Mouse (Mus musculus) embryonic facial prominence, embryonic 13.5 days (tissue): Measurements from ENCODE around the gene Peg10. TPM values are rescaled to one million over a fixed set of nuclear protein-coding genes. Genes with fewer than 3 reads are reported as not detected.

Source experiments
- ATAC-seq: fragments of 200-750 bp; cut with Nextera tagmentation; 2 replicates; pipeline ENCODE4 v1.8.0; 2017; ENCODE audit warnings: low read depth; ENCODE audit not compliant: insufficient number of reproducible peaks, insufficient read depth, low FRiP score, low TSS enrichment
- H3K27ac ChIP-seq: fragments of 300-500 bp; sonication (generic); 2 replicates; pipeline ENCODE4 v1.5.1; 2015; ENCODE audit warnings: moderate library complexity, mild to moderate bottlenecking, inconsistent platforms
- H3K27me3 ChIP-seq: fragments of 300-500 bp; sonication (generic); 2 replicates; pipeline ENCODE4 v1.6.1; 2015; ENCODE audit warnings: mild to moderate bottlenecking, inconsistent platforms
- H3K36me3 ChIP-seq: fragments of 300-500 bp; sonication (generic); 2 replicates; pipeline ENCODE4 v1.6.1; 2015; ENCODE audit warnings: mild to moderate bottlenecking, inconsistent platforms
- H3K4me1 ChIP-seq: fragments of 300-500 bp; sonication (generic); 2 replicates; pipeline ENCODE4 v1.6.1; 2015; ENCODE audit warnings: inconsistent platforms
- H3K4me2 ChIP-seq: fragments of 300-500 bp; sonication (generic); 2 replicates; pipeline ENCODE4 v1.6.1; 2015; ENCODE audit warnings: moderate library complexity, mild to moderate bottlenecking, inconsistent platforms
- H3K4me3 ChIP-seq: fragments of 300-500 bp; sonication (generic); 2 replicates; pipeline ENCODE4 v1.5.1; 2015; ENCODE audit warnings: mild to moderate bottlenecking, inconsistent platforms
- H3K9ac ChIP-seq: fragments of 300-500 bp; sonication (generic); 2 replicates; pipeline ENCODE4 v1.6.1; 2015; ENCODE audit warnings: mild to moderate bottlenecking, inconsistent platforms
- H3K9me3 ChIP-seq: fragments of 300-500 bp; sonication (generic); 2 replicates; pipeline ENCODE4 v1.6.1; 2016; ENCODE audit warnings: inconsistent platforms
- WGBS: fragments of 180-500 bp; shearing (Covaris S2); methylation state at CpG from one replicate; pipeline ENCODE4 v1.1.7; 2015; ENCODE audit warnings: mixed read lengths; 5-methylcytosine and 5-hydroxymethylcytosine counted together
- polyA plus RNA-seq: library from polyadenylated mRNA; unstranded; fragments of >200 nt; fragmentation: Nextera tagmentation; extraction: Ambion mirVana; gene quantifications from 2 replicates; pipeline ENCODE4 v1.2.1, GENCODE M21; 2015

Peg10 gene
- polyA plus RNA-seq, 1 experiment from 2014 or later: 7.8 TPM

- Histone ChIP-seq H3K9me3 (no peaks in the 10 kb centered on the region), H3K27me3 (no peaks in the 10 kb centered on the region), H3K9ac (no peak overlapping the region), H3K27ac (no peak overlapping the region; the same call in 1 of the 2 replicates), H3K36me3 (no peaks in the 10 kb centered on the region), H3K4me2 (no peak overlapping the region), H3K4me1 (peaks cover 16% of the 10 kb centered on the region), H3K4me3 (no peak overlapping the region)
- no peak for ATAC-seq
- 64% methylated on average over 8 of the region's 8 CpGs for WGBS
These were observed 13.9 kb upstream of the Peg10 start for GRCm38 (mm10) chr6:4733208-4733607.

- Histone ChIP-seq H3K27me3 (no peaks in the 10 kb centered on the region), H3K9me3 (no peaks in the 10 kb centered on the region), H3K9ac (no peak overlapping the region), H3K36me3 (no peaks in the 10 kb centered on the region), H3K27ac (no peak overlapping the region), H3K4me1 (peaks cover 41% of the 10 kb centered on the region), H3K4me3 (no peak overlapping the region), H3K4me2 (no peak overlapping the region)
- ATAC-seq: no peak
- 84% methylated on average over 9 of the region's 9 CpGs for WGBS
These were observed 10.7 kb upstream of the Peg10 start for GRCm38 (mm10) chr6:4736372-4736771.

- 33% methylated on average over 11 of the region's 11 CpGs for WGBS
- H3K4me3 ChIP-seq: no peak overlapping the region
- H3K4me2 ChIP-seq: no peak overlapping the region
- no peak for ATAC-seq
- peaks cover 38% of the 10 kb centered on the region for H3K4me1 ChIP-seq
- no peak overlapping the region for H3K9ac ChIP-seq
- H3K9me3 ChIP-seq: no peaks in the 10 kb centered on the region
- H3K36me3 ChIP-seq: no peaks in the 10 kb centered on the region
- no peak overlapping the region for H3K27ac ChIP-seq
- H3K27me3 ChIP-seq: no peaks in the 10 kb centered on the region
These were observed 9.0 kb upstream of the Peg10 start for GRCm38 (mm10) chr6:4738034-4738629.

GRCm38 (mm10) chr6:4738717-4739116 is 8.4 kb upstream of the Peg10 start:
- H3K4me2 ChIP-seq: no peak overlapping the region
- 19% methylated on average over 2 of the region's 2 CpGs for WGBS

GRCm38 (mm10) chr6:4739522-4740355 is 7.4 kb upstream of the Peg10 start:
- peaks cover 36% of the 10 kb centered on the region for H3K4me1 ChIP-seq
- H3K9me3 ChIP-seq: no peaks in the 10 kb centered on the region
- H3K4me3 ChIP-seq: no peak overlapping the region
- H3K27me3 ChIP-seq: no peaks in the 10 kb centered on the region
- H3K4me2 ChIP-seq: peak overlapping the region; percentile 22
- H3K9ac ChIP-seq: no peak overlapping the region
- WGBS: 18% methylated on average over 13 of the region's 13 CpGs
- no peak overlapping the region for H3K27ac ChIP-seq
- no peaks in the 10 kb centered on the region for H3K36me3 ChIP-seq
- ATAC-seq: no peak

More at GRCm38 (mm10) chr6:4738717-4739116, 8.4 kb upstream of the Peg10 start:
- no peak overlapping the region for H3K4me3 ChIP-seq
- H3K27ac ChIP-seq: no peak overlapping the region
- H3K4me1 ChIP-seq: peaks cover 36% of the 10 kb centered on the region
- H3K9me3 ChIP-seq: no peaks in the 10 kb centered on the region
- no peak for ATAC-seq
- no peaks in the 10 kb centered on the region for H3K27me3 ChIP-seq
- H3K9ac ChIP-seq: no peak overlapping the region
- no peaks in the 10 kb centered on the region for H3K36me3 ChIP-seq

GRCm38 (mm10) chr6:4740511-4740910 is 6.6 kb upstream of the Peg10 start:
- H3K9ac ChIP-seq: no peak overlapping the region
- no peaks in the 10 kb centered on the region for H3K9me3 ChIP-seq
- peaks cover 36% of the 10 kb centered on the region for H3K4me1 ChIP-seq
- H3K36me3 ChIP-seq: no peaks in the 10 kb centered on the region
- no peaks in the 10 kb centered on the region for H3K27me3 ChIP-seq
- no peak overlapping the region for H3K4me3 ChIP-seq
- WGBS: 16% methylated on average over 6 of the region's 6 CpGs
- H3K4me2 ChIP-seq: 0 out of 2 replicates have a peak overlapping the region, but pooled peaks have one; percentile 5
- ATAC-seq: peak; percentile 15; the same call in 1 of the 2 replicates
- 0 out of 2 replicates have a peak overlapping the region, but pooled peaks have one; percentile 52 for H3K27ac ChIP-seq

- H3K27ac ChIP-seq: peak overlapping the region; percentile 80
- H3K9me3 ChIP-seq: peaks cover 23% of the 10 kb centered on the region
- no peaks in the 10 kb centered on the region for H3K27me3 ChIP-seq
- peak overlapping the region; percentile 74 for H3K9ac ChIP-seq
- ATAC-seq: no peak
- H3K4me3 ChIP-seq: peak overlapping the region; percentile 53
- no peaks in the 10 kb centered on the region for H3K36me3 ChIP-seq
- H3K4me1 ChIP-seq: peaks cover 5% of the 10 kb centered on the region
- WGBS: 38% methylated on average over 22 of the region's 22 CpGs
- peak overlapping the region; percentile 58 for H3K4me2 ChIP-seq
These were observed 940 bp upstream of the Peg10 start for GRCm38 (mm10) chr6:4746036-4746695.

- no peak for ATAC-seq
- 57% methylated on average over 71 of the region's 71 CpGs for WGBS
- H3K4me3 ChIP-seq: peak overlapping the region; percentile 53
- peak overlapping the region; percentile 65 for H3K9ac ChIP-seq
- peak overlapping the region; percentile 58 for H3K4me2 ChIP-seq
- H3K9me3 ChIP-seq: peaks cover 23% of the 10 kb centered on the region
- no peaks in the 10 kb centered on the region for H3K27me3 ChIP-seq
- no peaks in the 10 kb centered on the region for H3K4me1 ChIP-seq
- H3K36me3 ChIP-seq: no peaks in the 10 kb centered on the region
- H3K27ac ChIP-seq: peak overlapping the region; percentile 75
These were observed 785 bp downstream of the Peg10 start for GRCm38 (mm10) chr6:4747677-4748505.

GRCm38 (mm10) chr6:4748506-4748961 is 1.4 kb downstream of the Peg10 start:
- Histone ChIP-seq H3K9ac (peak overlapping the region; percentile 65; the same call in 1 of the 2 replicates), H3K36me3 (no peaks in the 10 kb centered on the region), H3K4me3 (peak overlapping the region; percentile 53), H3K4me1 (no peaks in the 10 kb centered on the region), H3K27me3 (no peaks in the 10 kb centered on the region), H3K4me2 (peak overlapping the region; percentile 58), H3K9me3 (peaks cover 23% of the 10 kb centered on the region), H3K27ac (no peak overlapping the region; the same call in 1 of the 2 replicates)
- ATAC-seq: no peak
- 45% methylated on average over 15 of the region's 15 CpGs for WGBS

GRCm38 (mm10) chr6:4749091-4749490 is 2.0 kb downstream of the Peg10 start:
- Histone ChIP-seq H3K9ac (no peak overlapping the region), H3K36me3 (peaks cover 2% of the 10 kb centered on the region; the same call in 1 of the 2 replicates), H3K4me1 (no peaks in the 10 kb centered on the region), H3K4me2 (peak overlapping the region; percentile 58), H3K4me3 (peak overlapping the region; percentile 53), H3K27ac (no peak overlapping the region), H3K27me3 (no peaks in the 10 kb centered on the region), H3K9me3 (peaks cover 23% of the 10 kb centered on the region)
- WGBS: 51% methylated on average over 22 of the region's 22 CpGs
- ATAC-seq: peak; percentile 91; the same call in 1 of the 2 replicates

GRCm38 (mm10) chr6:4751355-4751754 is 4.2 kb downstream of the Peg10 start:
- no peak for ATAC-seq

More at GRCm38 (mm10) chr6:4751355-4751754, 4.2 kb downstream of the Peg10 start:
- no peak overlapping the region for H3K4me3 ChIP-seq
- H3K9ac ChIP-seq: no peak overlapping the region
- no peak overlapping the region for H3K27ac ChIP-seq
- H3K9me3 ChIP-seq: peaks cover 41% of the 10 kb centered on the region
- no peaks in the 10 kb centered on the region for H3K4me1 ChIP-seq
- peaks cover 23% of the 10 kb centered on the region for H3K36me3 ChIP-seq
- no peaks in the 10 kb centered on the region for H3K27me3 ChIP-seq
- no peak overlapping the region for H3K4me2 ChIP-seq
- WGBS: 71% methylated on average over 4 of the region's 4 CpGs
